Mouse (Mus musculus) CD4-positive, CD25-positive, alpha-beta regulatory T cell, adult 2 months (primary cell): ENCODE data around the gene Gm17727.
"Not testable (repeated sequence)": the region's sequence is repeated elsewhere in the genome, so short reads cannot be mapped to it uniquely, and the experiment has no call there.

Experiments used
- DNase-seq: peaks from one replicate; pipeline ENCODE4 v3.0.0-alpha.2; 2012; ENCODE audit warnings: low read depth, low spot score

The Gm17727 gene

GRCm38 (mm10) chr9:35778009-35778408, at the start of gene Gm17727:
Gm17727 (minus strand) TSS chr9:35778109.
- DNase-seq = no peak

- DNase-seq = not testable (repeated sequence)
Observed at GRCm38 (mm10) chr9:35817881-35818280, 40.0 kb upstream of the Gm17727 start.

GRCm38 (mm10) chr9:35798146-35798545, 20.2 kb upstream of the Gm17727 start:
- no peak for DNase-seq

GRCm38 (mm10) chr9:35790001-35790400, 12.1 kb upstream of the Gm17727 start, which contains the start of the genes Gm27235 and D730048I06Rik:
Gm27235 (minus strand) TSS chr9:35790101.
D730048I06Rik (minus strand) TSS chr9:35790112.
- no peak for DNase-seq

- no peak for DNase-seq
Observed at GRCm38 (mm10) chr9:35756843-35757242, 21.1 kb downstream of the Gm17727 start.

- no peak for DNase-seq
Observed at GRCm38 (mm10) chr9:35740749-35741148, 37.2 kb downstream of the Gm17727 start, which contains the start of gene Gm17677. Gm17677 (plus strand) TSS chr9:35741049.
